Mouse (Mus musculus) layer of hippocampus, postnatal 10 days (tissue): ENCODE data around the gene Ubxn11. TPM values are rescaled to one million over a fixed set of nuclear protein-coding genes. Genes with fewer than 3 reads are reported as not detected.
"Not testable (repeated sequence)": the region's sequence is repeated elsewhere in the genome, so short reads cannot be mapped to it uniquely, and the experiment has no call there.

Experiments used
- DNase-seq, 2 experiments: peaks; one replicate each; pipeline ENCODE4 v3.0.0; 2021; ENCODE audit warnings: low spot score in 2 of 2
- total RNA-seq, 2 experiments: library from RNA; stranded (reverse); gene quantifications; 2 replicates each; pipeline ENCODE4 v1.2.3; 2021

The Ubxn11 gene
- total RNA-seq, 2 experiments from 2014 or later = 19.5 to 23.2 TPM

- no peak for DNase-seq
Observed at GRCm38 (mm10) chr4:134138857-134139256, 36.5 kb downstream of the Ubxn11 start.

DNA sequence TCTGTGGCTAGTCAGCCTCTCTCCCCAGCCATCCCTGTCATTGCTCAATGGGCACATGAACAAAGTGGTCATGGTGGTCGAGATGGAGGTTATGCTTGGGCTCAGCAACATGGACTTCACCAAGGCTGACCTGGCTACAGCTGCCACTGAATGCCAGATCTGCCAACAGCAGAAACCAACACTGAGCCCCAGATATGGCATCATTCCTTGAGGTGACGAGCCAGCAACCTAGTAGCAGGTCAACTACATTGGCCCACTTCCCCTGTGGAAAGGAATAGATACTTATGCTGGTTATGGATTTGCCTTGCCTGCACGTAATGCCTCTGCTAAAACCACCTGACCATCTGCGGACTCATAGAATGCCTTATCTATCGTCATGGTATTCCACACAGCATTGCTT, 41.9 kb downstream of the Ubxn11 start:
- DNase-seq = not testable (repeated sequence)

- no peak for DNase-seq
Observed at GRCm38 (mm10) chr4:134149389-134149788, 47.0 kb downstream of the Ubxn11 start.

GRCm38 (mm10) chr4:134152112-134152511, 49.7 kb downstream of the Ubxn11 start:
- no peak for DNase-seq

DNA sequence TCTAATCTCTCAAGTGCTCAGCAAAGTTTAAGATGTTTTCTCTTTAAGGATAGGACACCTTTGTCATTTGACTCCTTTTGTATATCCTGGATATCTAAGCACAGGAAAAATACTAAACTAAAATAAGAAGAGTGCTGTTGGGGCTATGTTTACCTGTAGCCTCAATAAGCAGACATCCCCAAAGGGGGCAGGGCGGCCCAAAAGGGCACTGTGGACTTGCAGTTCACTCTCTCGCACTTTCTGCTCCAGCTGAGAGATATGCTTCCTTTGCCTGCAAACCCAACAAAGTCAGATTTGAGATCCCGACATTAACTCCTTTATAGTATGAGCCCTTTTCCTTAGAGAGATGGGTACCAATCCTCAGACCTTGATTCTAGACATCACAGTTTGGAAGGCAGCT, 51.3 kb downstream of the Ubxn11 start:
- no peak for DNase-seq

- DNase-seq = no peak
Observed at GRCm38 (mm10) chr4:134154354-134154753, 52.0 kb downstream of the Ubxn11 start.

DNA sequence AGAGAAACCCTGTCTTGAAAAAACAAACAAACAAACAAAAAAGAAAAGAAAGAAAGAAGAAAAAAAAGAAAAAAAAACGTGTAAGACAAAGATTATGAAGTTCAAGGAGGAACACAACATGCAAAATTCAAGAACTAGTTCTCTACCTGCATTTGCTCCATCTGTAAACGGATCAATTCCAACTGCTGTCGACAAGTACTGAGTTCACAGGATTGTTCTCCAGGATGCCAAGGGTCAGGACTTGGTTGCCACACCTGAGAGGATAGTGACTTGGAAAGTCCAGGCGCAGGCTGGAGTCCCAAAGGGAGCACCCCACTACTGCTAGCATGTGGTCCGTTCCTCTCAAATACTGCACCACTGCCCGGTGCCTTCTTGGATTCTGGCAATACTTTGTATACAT, 53.2 kb downstream of the Ubxn11 start:
- no peak for DNase-seq

GRCm38 (mm10) chr4:134155961-134156465, 53.6 kb downstream of the Ubxn11 start:
- DNase-seq = no peak

DNA sequence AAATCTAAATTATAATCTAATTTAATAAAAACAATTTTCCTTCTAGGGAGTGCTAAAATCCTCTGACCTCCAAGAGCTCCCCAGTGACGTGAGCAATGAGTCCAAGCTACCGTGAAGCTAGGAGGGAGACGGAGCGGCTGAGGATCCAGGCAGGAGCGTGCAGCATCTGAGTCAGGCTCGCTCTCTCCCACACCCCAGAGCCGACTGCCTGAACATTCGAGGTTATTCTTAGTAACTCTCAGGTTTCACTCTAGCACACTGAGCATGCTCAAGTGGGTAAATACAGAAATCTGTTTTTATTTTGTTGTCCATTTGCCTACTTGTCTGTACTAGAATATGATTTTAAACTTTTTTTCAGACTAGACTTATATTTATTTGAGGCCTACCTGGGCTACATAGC, 54.4 kb downstream of the Ubxn11 start:
- no peak for DNase-seq

DNA sequence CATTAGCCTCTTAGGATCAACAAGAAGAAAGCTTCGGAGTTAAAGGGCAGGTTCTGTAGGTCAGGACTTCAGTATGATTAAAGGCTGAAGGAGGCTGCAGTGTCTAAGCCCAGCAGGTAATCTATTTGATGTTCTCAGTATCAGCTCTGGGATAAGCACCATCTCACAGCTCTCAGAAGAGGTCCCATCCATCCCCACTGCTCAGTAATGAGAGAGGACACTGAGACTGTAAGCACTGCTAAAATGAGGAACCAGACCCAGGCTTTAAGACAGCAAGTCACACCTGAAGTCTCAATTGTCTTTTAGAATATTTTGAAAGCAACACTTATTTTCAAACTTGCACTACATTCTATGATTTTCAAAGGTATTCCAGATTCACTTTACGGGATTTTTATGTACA, 55.2 kb downstream of the Ubxn11 start:
- no peak for DNase-seq

DNA sequence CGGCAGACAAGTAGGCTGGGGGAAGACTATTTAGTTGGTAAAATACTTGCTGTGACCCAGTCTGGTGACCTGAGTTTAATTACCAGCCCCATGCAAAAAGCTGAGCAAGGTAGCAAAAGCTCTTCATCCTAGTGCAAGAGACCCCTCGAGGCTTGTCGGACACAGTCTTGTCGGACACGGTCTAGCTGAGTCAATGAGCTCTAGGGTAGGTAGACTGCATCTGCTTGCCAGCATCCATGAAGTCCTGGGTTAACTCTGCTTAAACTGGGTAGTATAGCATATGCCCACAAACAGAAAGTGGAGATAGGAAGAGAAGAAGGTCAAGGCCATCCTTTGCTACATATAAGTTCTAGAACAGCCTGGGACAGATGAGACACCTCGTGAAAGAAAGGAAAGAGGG, 56.4 kb downstream of the Ubxn11 start:
- no peak for DNase-seq

GRCm38 (mm10) chr4:134160071-134160470, 57.7 kb downstream of the Ubxn11 start:
- peak; percentile 28 to 39 for DNase-seq

- no peak for DNase-seq
Observed at GRCm38 (mm10) chr4:134164591-134164990, 62.2 kb downstream of the Ubxn11 start.

DNA sequence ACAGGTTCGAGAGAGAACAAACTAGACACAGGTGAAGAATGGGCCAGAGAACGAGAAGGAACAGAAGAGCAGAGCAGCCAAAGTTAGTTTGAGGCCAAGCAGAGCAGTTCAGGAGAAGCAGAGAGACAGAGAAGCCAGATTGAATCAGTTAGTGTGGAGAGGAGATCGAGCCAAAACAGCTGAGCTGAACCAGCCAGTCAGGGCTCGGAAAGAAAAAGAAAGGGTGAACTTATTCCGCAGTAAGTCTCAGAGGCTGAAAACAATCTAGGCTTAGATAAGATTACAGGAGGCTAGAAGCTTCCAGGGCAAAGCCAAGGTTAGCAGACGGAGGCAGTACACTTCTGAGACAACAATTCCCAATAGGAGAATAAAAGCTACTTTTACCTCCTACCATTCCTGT, 62.7 kb downstream of the Ubxn11 start:
- DNase-seq = no peak

DNA sequence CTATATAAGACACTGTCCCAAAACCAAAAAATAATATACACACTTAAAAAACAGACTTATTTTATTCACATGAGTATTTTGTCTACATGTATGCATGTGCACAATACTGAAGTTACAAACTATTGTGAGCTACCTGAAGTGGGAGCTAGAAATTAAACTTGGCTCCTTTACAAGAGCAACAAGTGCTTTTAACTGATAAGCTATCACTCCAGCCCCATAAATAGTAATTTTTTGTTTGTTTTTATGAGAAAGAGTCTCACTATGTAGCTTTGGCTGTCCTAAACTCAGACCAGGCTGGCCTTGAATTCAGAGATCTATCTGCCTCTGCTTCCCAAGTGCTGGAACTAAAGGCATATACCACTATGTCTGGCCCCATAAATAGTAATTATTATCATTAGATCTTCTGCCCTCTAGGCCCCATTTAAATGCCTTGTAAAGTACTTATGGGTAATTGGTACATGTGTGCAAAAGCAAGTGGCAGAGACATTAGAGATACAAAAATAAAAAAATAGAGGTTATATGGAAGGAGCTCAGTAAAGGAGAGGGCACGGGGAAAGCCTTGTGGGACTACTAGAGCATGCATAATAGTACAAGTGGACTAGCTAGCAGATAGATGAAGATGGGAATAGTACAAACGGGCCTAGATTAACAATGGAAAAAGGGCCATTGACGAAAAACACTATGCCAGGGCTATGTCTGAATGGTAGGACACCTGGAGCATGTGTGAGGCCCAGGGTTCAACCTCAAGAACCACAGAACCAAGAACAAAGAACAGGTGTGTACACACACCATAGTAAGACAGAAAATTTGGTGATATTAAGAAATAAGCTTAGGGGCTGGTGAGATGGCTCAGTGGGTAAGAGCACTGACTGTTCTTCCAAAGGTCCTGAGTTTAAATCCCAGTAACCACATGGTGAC, 63.4 kb downstream of the Ubxn11 start:
- DNase-seq = no peak

- no peak for DNase-seq
Observed at GRCm38 (mm10) chr4:134166906-134167305, 64.5 kb downstream of the Ubxn11 start.

GRCm38 (mm10) chr4:134172391-134172790, 70.0 kb downstream of the Ubxn11 start:
- no peak for DNase-seq

Other genes starting within 250 kb of the Ubxn11 start
- gene Rps6ka1, start 214.8 kb upstream of the Ubxn11 start, total RNA-seq = 10 to 100 TPM; 18.2 TPM
- gene Hmgn2, start 133.9 kb upstream of the Ubxn11 start, total RNA-seq = 100 to 1,000 TPM; 199 to 225 TPM
- 10 to 100 TPM; 57.3 to 58.6 TPM for gene Dhdds, start 101.7 kb upstream of the Ubxn11 start, total RNA-seq
- gene Lin28a, start 83.7 kb upstream of the Ubxn11 start, total RNA-seq = not detected
- gene Zfp683, start 48.7 kb upstream of the Ubxn11 start, total RNA-seq = not detected
- gene Crybg2, start 41.8 kb upstream of the Ubxn11 start, total RNA-seq = 1 to 10 TPM; 2.1 to 2.7 TPM
- gene Cd52, start 7.5 kb upstream of the Ubxn11 start, total RNA-seq = 1 to 10 TPM; 1.2 to 2.4 TPM
- 100 to 1,000 TPM; 292 to 301 TPM for gene Sh3bgrl3, start 26.2 kb downstream of the Ubxn11 start, total RNA-seq
- 10 to 100 TPM; 11.8 to 16.0 TPM for gene Cep85, start 84.5 kb downstream of the Ubxn11 start, total RNA-seq
- not detected for gene Gm7534, start 100.4 kb downstream of the Ubxn11 start, total RNA-seq
- under 1 TPM in 1 of 2 experiments, not detected in 1; 0.43 TPM for gene Catsper4, start 124.8 kb downstream of the Ubxn11 start, total RNA-seq
- under 1 TPM in 1 of 2 experiments, not detected in 1; 0.16 TPM for gene Cnksr1, start 135.8 kb downstream of the Ubxn11 start, total RNA-seq
- not detected for gene E130218I03Rik, start 141.1 kb downstream of the Ubxn11 start, total RNA-seq
- gene Zfp593, start 143.0 kb downstream of the Ubxn11 start, total RNA-seq = 10 to 100 TPM; 11.1 to 12.5 TPM
- not detected for gene Gm30191, start 144.4 kb downstream of the Ubxn11 start, total RNA-seq
- 1 to 10 TPM; 2.6 to 3.5 TPM for gene Grrp1, start 151.5 kb downstream of the Ubxn11 start, total RNA-seq
- gene Pdik1l, start 185.3 kb downstream of the Ubxn11 start, total RNA-seq = 10 to 100 TPM; 18.6 to 24.4 TPM
- gene Trim63, start 212.6 kb downstream of the Ubxn11 start, total RNA-seq = under 1 TPM; 0.25 to 0.71 TPM
- gene Slc30a2, start 240.6 kb downstream of the Ubxn11 start, total RNA-seq = not detected